Mouse (Mus musculus): ENCODE data around the gene Akap8l. TPM values are rescaled to one million over a fixed set of nuclear protein-coding genes. Genes with fewer than 3 reads are reported as not detected.

Akap8l gene
- 100 to 1,000 TPM; 128 to 135 TPM for total RNA-seq (2021)

DNA sequence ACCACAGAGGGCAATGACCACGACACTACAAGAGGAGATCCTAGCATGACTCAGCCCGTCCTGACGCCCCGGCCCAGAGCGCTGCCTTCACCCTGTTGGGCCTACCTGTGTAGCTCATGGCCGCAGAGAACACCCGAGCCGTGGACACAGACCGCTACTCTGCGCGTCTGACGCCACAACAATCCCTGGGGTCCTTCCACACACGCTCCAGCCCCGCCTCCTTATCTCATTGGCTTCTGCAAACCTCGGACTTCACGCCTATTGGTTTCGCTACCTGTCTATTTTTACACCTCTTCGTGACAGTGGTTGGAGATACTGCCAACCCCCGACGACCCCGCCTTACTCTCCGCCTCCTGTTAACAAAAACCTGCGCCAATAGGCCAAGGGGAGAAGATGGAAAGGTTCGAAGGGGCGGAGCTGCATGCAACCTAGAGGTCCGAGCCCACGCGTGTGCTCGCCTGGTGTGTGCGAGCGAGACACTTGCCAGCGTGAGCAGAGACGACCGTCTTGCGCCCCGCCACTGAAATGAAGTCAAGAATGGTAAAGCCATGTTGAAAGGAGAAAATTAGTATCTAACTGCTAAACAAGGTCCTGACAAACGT lies at the start of gene Akap8l:
Gene Akap8l, minus strand, starts transcription at position 226 of the 602 bp plus-strand sequence.
- intact Hi-C loops (cut with DNase I) = no loop called here
- DNase-seq (ENCODE audit: extremely low spot score in 1 of 2, low spot score in 2 of 2) = peak; percentile 97 to 99

DNA sequence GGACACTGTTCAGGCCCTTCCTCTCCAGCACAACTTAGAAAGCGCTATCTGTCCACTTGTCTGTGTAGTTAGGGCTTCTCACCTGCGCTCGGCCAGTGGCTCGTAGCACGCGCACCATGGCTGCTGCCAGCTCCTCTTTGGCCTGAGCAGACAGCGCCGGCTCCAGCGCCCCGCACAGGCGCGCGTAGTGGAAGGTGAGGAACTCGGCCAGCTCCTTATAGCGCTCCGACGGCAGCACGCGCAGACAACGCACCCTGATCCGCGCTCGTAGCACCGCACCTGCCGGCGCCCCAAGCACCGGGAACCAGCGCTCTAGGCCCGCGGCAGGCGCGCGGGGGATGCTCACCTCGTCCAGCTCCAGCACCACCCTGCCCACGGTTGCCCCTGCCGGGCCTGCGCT lies 45.9 kb upstream of the Akap8l start:
- no peak for DNase-seq (ENCODE audit: extremely low spot score in 1 of 2, low spot score in 2 of 2)
- intact Hi-C loops (cut with DNase I) = no loop called here

DNA sequence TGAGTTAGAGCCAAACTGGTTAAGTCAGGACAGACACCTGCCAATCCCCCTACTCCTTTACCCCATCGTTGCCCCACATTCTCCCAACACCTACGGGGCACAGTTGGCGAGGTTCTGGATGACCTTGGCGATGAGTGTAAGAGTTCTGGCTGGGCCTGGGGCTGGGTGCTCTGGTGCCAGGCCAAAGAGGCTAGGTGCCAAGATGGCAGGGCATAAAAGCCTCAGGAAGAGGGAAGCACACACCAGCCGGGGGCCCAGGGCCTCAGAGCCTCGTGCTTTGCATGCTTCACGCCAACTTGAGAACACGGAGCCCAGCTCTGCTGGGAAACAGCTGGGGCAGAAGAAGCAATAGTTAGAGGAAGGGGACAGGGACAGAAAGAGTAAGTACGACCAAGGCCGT lies 43.5 kb upstream of the Akap8l start:
- DNase-seq (ENCODE audit: extremely low spot score in 1 of 2, low spot score in 2 of 2) = no peak
- intact Hi-C loops (cut with DNase I) = no loop called here

DNA sequence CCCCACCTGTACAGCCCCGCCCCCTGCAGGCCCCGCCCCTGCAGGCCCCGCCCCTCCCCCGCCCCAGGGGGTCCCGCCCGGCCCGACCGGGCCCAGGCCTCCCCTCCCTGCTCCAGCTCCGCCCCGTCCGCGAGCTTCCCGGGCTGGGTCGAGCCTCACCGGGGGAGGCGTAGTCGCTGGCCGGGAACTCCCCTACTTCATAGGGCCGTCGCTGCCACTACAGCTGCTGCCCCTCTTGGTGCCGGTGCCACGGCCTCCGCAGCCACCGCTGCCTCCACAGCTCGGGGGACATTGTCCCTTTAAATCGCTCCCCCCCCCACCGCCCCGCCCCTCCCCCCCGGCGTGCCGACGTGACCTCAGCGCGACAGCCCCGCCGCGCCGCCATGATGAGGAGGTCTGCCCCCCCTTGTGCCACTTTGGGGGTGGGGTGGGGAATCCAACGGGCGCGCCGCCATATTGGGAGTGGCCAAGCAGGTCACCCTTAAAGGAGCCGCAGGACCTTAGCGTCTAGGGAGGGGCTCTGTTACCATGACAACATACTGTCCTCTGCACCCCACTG lies 38.8 kb upstream of the Akap8l start, which contains the start of gene Wiz:
Gene Wiz, minus strand, starts transcription at position 339 of the 559 bp plus-strand sequence.
- intact Hi-C loops (cut with DNase I) = loop anchor here (5.0 kb wide), 1 partner anchor 108 kb away; no protein-coding TSS in a partner anchor
- peak; percentile 91 to 97 for DNase-seq (ENCODE audit: extremely low spot score in 1 of 2, low spot score in 2 of 2)

DNA sequence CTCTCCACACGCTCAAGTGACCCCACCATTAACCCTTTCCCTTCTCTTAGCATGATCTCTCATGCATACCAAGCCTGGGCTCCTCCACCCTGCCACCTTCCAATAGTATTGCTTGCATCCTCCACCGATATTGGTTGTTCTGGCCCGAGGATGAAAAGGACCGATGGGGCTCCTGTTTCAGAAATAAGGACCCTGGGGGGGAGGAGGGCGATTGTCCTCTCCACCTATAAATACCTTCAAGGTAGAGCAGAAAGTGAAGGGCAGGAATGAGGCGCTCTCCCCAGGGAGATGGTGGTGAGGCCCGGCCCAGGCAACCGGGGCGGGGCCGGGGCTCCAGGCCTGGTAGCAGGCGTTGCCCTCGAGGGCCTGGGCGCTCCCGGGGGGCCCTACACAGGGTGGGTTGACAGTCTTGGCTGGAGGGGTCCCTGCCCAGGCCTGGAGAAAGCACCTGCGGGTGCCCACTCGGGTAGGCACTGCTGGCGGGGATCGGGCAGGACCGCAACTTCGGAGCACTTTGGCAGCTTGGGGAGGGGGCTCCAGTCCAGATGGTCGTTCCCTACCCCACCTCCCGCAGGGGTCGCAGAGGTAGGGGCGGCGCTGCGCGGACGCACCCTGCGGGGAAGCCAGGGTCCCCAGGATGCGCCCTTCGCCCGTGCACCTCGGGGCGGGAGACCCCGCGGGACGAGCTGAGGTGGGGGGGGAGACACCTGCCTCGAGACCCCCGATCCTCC lies 38.1 kb upstream of the Akap8l start:
- intact Hi-C loops (cut with DNase I) = loop anchor here (5.0 kb wide), 1 partner anchor 109 kb away; no protein-coding TSS in a partner anchor
- no peak for DNase-seq (ENCODE audit: extremely low spot score in 1 of 2, low spot score in 2 of 2)

DNA sequence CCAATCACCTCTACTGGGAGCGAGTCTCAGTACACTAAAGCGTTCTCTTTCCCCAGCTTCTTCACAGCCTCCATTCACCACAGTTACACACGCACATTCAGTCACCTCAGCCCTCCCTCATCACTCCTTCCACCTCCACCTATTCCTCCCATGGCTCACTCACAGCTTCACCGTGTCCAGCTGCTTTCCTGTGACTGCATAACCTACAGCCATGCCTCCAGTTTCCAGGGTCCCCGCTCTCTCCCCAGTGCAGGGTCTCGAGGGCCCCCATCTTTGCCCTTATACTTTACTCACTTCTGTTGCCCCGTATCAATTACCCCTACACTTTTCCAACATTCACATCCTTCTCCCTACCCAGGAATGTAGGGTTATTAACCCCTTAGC lies 37.6 kb upstream of the Akap8l start:
- intact Hi-C loops (cut with DNase I) = loop anchor here (5.0 kb wide), 1 partner anchor 109 kb away; no protein-coding TSS in a partner anchor

DNA sequence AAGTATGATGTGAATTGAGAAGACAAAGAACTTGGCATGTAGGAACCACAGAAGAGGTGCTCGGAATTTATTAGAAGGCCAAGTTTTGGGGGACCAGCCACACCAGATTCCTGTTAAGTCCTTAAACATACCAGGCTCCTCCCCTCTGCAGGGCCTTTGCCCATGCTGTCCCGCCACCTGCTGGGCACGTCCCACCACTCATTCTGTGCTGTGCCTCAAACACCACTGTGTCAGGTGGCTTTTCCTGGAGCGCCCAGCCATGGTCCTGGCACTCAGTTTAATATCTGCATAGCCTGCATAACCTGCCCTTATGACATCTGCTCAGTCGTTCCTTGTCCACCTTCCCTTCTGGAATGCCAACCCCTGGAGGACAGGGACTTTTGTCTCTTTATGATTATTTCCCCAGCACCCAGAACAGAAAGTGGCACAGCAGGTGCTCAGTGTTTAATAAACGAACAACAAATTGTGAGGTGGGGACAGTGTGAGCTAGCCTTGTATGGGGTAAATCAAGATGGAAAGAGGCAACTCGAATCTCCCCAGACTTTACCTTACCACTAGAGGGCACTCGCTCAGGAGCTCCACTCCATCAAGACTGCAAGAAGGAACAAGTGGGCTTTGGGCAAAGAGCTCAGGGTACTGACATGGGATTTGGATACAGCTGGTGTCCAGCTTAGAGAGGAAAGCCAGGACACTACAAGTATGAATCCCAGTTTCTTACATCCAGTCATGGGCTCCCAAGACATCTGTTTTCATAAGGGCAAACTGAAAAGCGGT lies 36.4 kb upstream of the Akap8l start:
- DNase-seq (ENCODE audit: extremely low spot score in 1 of 2, low spot score in 2 of 2) = no peak
- intact Hi-C loops (cut with DNase I) = loop anchor here (5.0 kb wide), 1 partner anchor 110 kb away; no protein-coding TSS in a partner anchor

More for the DNA sequence above, 37.6 kb upstream of the Akap8l start:
- no peak for DNase-seq (ENCODE audit: extremely low spot score in 1 of 2, low spot score in 2 of 2)

DNA sequence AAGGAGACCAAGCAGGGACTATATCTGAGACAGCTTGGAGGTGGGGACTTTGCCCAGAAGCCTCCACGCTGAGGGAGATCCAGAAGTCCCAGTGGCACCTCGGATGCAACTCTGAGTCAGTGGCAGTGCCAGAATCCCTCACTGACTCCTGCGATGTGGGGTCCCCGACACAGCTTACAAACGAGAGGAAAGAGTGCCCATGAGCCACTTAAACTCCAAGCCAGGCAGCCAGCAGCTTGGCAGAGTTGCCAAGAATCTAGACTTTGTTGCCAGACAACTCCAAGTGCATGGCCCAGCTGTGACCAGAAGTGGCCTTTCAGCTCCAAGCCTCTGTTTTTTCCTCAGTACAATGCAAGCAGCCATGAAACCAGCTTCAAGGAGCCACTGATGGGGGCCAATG lies 33.3 kb upstream of the Akap8l start:
- intact Hi-C loops (cut with DNase I) = no loop called here
- no peak for DNase-seq (ENCODE audit: extremely low spot score in 1 of 2, low spot score in 2 of 2)

DNA sequence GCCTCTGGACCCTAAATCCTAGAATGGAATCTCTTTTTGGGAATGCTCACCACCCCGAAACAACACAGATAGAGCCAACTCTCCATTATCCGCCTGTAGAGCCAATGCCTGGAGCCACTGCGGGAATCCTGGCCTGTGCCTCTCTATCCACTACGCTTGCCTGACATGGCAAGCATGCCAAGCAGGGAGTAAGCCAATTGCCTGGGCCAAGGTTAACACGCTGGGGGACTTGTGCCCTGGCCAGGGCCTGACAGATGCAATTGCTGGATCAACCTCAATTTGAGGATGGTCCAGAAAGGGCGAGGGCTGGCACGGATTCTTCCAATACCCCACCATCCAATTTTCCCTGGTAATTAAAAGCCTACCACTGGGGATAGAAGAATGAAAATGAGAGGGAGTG lies 32.2 kb upstream of the Akap8l start:
- no peak for DNase-seq (ENCODE audit: extremely low spot score in 1 of 2, low spot score in 2 of 2)

DNA sequence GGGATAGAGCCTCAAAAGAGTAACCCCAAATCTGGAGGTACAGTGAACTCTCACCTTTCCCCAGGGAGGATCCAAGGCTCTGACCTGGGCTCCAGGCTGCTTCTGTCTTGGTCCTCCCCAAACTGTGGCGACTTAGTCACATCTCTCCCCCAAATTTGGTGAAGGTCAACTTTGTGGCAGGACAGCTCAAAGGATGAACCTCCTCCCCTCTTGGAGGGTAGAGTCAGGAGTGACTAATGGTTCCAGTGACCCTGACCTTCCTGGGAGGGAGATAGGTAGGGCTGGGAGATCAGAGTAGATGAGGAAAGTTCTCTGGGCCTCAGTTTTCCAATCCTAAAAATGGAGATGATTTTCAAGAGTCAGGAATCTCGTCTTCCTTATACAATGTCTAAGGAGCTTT lies 28.4 kb upstream of the Akap8l start:
- DNase-seq (ENCODE audit: extremely low spot score in 1 of 2, low spot score in 2 of 2) = no peak
- intact Hi-C loops (cut with DNase I) = no loop called here

More for the DNA sequence above, 32.2 kb upstream of the Akap8l start:
- intact Hi-C loops (cut with DNase I) = no loop called here

DNA sequence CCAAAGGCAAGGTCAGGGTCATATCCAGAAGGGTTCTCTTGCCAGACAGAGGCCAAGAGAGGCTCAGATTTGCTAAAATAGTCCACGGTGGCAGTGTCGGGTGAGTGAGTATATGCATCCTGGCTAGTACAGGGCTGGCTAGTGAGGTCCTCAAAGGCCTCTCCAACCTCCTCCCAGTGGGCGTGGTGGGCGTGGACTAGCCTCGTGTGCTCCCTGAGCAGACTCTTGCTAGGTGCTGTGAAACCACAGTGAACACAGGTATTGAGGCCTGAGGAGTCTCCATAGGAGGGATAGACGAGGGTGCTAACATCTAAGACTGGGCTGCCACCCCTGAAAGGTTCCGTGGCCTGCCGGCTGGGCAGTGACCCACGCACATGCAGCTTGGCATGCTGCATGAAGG lies 26.7 kb upstream of the Akap8l start:
- DNase-seq (ENCODE audit: extremely low spot score in 1 of 2, low spot score in 2 of 2) = no peak
- intact Hi-C loops (cut with DNase I) = no loop called here

DNA sequence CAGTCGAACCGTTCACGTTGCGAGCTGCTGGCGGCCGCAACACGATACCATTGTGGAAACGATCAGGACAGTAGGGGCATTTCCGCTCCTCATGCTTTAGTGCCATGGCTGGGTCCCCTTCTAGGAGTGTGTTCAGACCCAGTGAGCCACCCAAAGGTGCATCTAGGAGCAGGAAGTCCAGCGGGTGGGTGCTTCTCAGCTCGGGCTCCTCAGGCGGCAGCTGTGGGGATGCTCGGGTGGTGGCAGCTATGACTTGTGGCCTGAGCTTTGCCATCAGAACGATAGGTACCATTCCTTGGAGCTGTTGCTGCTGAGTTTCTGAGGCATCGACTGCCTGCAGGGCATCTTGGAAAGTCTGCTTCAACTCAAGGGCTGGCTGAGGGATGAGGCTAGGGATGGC lies 26.1 kb upstream of the Akap8l start:
- DNase-seq (ENCODE audit: extremely low spot score in 1 of 2, low spot score in 2 of 2) = no peak
- intact Hi-C loops (cut with DNase I) = no loop called here

DNA sequence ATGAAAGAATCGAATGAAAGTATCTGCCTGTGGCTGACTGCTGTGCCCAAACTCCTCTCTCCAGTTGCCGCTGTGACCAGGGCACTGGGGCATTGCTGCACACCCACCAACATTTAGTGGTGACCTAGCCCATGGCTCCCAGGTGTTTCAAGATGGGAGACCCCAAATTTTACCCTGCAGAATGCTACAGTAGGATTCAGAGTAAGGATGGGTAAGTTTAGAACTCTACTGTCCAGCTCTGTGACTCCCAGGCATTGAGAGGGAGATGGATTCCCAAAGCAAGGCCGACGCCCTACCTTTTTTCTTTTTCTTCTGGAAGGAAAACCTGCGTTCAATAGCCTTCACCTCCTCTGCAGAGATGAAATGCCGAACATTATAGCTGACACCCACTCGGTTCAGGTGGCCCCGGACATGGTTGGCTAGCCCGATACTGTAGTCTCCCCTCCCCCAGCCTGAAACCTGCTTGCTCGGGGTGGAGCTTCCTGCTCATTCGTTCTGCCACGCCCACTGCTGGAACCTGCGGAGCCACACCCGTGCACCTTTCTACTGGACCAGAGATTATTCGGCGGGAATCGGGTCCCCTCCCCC lies 18.7 kb upstream of the Akap8l start:
- intact Hi-C loops (cut with DNase I) = no loop called here
- DNase-seq (ENCODE audit: extremely low spot score in 1 of 2, low spot score in 2 of 2) = no peak

DNA sequence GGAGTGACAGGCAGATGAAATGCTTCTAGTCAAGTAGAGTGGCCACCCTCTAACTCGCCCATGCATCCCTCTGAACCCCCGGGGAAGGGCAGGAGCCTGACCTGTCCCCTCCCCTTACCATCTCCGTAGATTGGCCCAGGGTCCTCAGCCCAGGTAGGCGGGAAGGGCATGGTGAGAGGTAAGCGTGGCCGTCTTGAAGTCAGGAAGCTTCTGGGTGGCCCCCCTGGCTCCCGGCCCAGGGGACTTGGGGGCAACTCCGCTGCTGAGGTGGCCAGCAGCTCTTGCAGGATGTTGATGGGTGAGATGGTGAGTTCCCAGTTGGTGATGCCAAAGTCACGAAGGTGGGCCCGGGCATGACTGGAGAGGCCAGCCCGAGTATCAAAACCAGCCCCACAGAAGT lies 17.3 kb upstream of the Akap8l start:
- intact Hi-C loops (cut with DNase I) = loop anchor here (2.0 kb wide), 1 partner anchor 13 kb away; no protein-coding TSS in a partner anchor
- DNase-seq (ENCODE audit: extremely low spot score in 1 of 2, low spot score in 2 of 2) = no peak

DNA sequence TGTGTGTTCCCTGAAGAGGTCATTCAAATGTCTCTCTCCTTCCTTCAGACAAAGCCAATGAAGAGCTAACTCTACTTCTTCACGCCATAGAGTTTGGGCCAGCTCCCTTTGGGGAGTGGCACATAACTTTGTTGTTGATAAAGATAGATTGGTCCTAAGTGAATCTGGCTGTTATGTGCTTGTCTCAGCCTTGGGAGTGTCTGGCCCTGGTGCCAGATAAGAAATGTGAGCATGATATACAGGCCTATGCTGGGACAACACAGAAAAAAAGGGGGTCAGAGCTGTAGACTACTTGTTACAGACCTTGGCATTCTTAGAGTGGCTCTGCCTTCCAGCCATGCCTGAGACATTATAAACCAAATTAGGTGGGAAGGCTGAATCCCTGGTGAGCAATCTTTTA lies 14.9 kb upstream of the Akap8l start:
- intact Hi-C loops (cut with DNase I) = no loop called here
- no peak for DNase-seq (ENCODE audit: extremely low spot score in 1 of 2, low spot score in 2 of 2)

DNA sequence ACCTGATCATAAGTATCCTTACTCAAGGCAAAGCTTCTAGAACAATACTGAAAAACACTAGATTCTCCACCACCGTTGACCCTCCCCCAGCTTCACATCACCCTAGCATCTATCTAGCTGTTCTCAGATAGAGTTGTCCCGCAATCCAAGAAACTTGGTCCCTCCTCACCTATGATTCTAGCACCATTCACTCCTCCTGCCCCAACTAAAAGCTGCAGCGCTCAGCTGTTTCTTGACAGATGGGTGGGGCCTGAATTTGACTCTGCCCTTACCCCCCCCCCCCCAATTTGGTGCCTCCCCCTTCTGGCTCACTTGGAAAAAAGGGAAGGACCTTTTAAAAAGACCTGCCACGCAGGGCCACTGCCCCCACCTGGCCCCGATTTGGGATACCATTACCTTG lies 14.4 kb upstream of the Akap8l start:
- no peak for DNase-seq (ENCODE audit: extremely low spot score in 1 of 2, low spot score in 2 of 2)
- intact Hi-C loops (cut with DNase I) = no loop called here

DNA sequence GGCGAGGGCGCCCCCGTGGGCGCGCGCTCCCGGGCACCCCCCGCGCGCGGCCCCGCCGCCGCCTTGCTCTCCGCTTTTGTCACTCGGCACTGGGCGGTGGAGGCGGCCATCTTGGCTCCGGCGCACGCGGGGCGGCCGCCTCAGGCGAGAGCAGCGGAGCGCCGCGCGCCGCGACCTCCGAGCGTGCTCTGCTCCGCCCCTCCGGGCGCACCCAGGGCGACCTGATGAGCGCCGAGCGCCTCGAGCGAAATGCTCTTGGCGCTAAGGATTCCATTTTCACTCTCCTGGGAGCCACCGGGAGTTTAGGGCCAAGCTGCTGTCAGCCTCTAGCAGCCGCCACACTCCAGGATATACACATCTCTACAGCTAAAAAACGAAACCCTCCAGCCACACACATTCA lies 13.9 kb upstream of the Akap8l start:
- intact Hi-C loops (cut with DNase I) = no loop called here

DNA sequence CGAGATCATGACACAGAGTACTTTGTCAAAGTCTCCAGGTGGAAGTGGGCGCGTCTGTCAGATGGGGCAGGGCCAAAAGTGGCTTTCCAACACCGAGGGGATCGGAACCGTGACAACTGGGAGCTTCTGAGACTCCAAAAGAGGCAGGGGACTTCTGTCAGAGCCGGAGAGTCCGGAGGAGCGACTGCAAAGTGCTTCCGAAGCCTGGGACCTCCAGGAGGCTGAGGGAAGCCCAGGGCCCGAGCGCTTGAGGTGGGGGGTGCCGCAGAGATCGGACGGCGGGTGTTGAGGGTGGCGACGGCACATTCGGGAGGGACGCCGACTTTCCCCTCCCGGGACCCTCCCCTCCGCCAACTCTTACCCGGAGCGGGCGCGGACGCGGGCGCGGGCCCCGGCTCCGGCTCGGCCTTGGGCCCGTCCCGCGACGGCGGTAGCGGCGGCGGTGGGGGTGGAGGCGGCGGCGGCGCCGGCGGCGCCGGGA lies 13.5 kb upstream of the Akap8l start:
- intact Hi-C loops (cut with DNase I) = no loop called here
- peak in 1 of 2 experiments; percentile 38 for DNase-seq (ENCODE audit: extremely low spot score in 1 of 2, low spot score in 2 of 2)

More for the DNA sequence above, 13.9 kb upstream of the Akap8l start:
- peak; percentile 77 to 94 for DNase-seq (ENCODE audit: extremely low spot score in 1 of 2, low spot score in 2 of 2)

DNA sequence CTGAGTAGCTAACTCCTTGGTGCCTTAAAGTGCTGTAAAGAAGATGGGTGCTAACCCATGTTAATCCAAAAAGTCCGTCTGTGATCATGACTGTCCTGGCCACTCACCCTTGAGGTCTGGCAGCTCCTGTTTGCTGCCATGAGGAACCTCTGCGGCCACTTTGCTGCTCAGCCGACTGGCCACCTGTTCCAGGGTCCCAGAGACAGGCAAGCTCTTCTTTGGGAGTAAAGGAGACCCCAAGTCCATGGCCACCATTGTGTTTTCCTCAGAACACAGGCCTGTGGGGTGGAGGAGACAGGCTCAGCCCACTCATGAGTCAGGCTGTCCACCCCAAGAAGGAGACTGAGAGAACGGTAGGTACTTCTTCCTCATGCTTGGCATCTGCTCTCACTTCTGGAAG lies 12.3 kb upstream of the Akap8l start:
- DNase-seq (ENCODE audit: extremely low spot score in 1 of 2, low spot score in 2 of 2) = no peak
- intact Hi-C loops (cut with DNase I) = no loop called here
